In the genomic region with DNA sequence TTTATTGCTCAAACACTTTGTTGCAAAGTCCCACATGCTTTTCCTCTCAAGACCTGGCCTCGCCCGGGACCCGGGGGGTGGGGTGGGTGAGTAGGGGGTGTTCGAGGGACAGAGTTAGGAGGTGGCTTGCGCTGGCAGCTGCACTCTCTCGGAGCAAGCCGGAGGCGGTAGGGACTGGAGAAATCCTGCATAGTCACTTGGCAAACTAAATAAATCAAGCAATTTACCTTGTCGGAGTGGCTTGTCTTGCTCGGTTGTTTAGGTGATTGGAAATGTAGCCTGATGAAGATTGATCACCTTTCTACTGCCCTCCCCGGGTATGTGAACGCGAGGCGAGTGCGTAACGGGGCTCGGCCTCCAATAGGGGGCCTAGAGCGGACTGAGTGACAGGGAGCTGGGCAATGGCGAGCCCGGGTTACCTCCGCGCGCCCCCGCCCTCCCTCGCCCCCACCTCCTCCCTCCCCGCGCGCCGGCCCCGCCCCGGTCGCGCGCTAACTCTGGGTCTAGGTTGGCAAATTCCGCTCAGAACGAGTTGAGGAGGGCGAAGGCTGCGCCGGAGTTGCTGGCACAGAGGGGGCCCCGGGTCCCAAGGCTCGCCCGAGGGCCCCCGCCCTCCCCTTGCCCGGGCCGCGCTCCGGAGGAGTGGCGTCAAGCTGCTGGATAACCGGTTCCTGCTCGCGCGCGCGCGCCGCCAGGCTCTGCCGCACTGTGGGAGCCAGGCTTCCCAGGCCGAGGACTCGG, we compare ENCODE assay signal across 8 mouse cellular contexts. TPM values are rescaled to one million over a fixed set of nuclear protein-coding genes. Genes with fewer than 3 reads are reported as not detected.
A peak's percentile ranks its signal among the peaks of the same experiment; 100 is the strongest.
DNase-seq lines count a peak whose midpoint lies in the region; ATAC-seq and TF ChIP-seq lines count a peak whose summit lies in the region.

No protein-coding gene starts in this region.

- peak overlapping the region; percentile 93 for H3K4me2 ChIP-seq in heart, embryonic 12.5 days
- H3K4me2 ChIP-seq in kidney, postnatal 0 days (ENCODE audit: low read length) = peak overlapping the region; percentile 85
- H3K4me2 ChIP-seq in lung, embryonic 16.5 days (ENCODE audit: low read depth, low read length) = peak overlapping the region; percentile 96

- H3K27me3 ChIP-seq in spleen, adult 2 months (ENCODE audit: control insufficient read depth, insufficient read depth, low read length) = peaks cover 53% of the 10 kb centered on the region
- peaks cover 76% of the 10 kb centered on the region for H3K27me3 ChIP-seq in heart, embryonic 12.5 days (replicated peaks)
- H3K27me3 ChIP-seq in kidney, postnatal 0 days (ENCODE audit: insufficient read depth, low read length) = peaks cover 72% of the 10 kb centered on the region
- peaks cover 85% of the 10 kb centered on the region for H3K27me3 ChIP-seq in lung, embryonic 16.5 days (ENCODE audit: control insufficient read depth, insufficient read depth, low read depth, low read length)

- no peak for DNase-seq in spleen, adult 2 months (ENCODE audit: low read depth in 1 of 2, low spot score in 2 of 2)
- DNase-seq in spleen, adult 12 weeks (ENCODE audit: low spot score) = no peak
- DNase-seq in embryo, embryonic 10.5 days (ENCODE audit: low spot score) = peak; percentile 87
- DNase-seq in kidney, postnatal 0 days (ENCODE audit: low spot score) = peak; percentile 28
- DNase-seq in right cerebral cortex, postnatal 10 days (ENCODE audit: low spot score in 2 of 2) = peak; percentile 79
- DNase-seq in thymus, postnatal 25 days = no peak

- H3K4me1 ChIP-seq in spleen, adult 2 months (ENCODE audit: control insufficient read depth, insufficient read depth, insufficient read length) = peaks cover 11% of the 10 kb centered on the region
- peaks cover 49% of the 10 kb centered on the region for H3K4me1 ChIP-seq in heart, embryonic 12.5 days (replicated peaks)
- H3K4me1 ChIP-seq in kidney, postnatal 0 days (replicated peaks; ENCODE audit: insufficient read depth, low read length) = peaks cover 26% of the 10 kb centered on the region; the same call in 1 of the 2 replicates
- H3K4me1 ChIP-seq in lung, embryonic 16.5 days (replicated peaks; ENCODE audit: control insufficient read depth, insufficient read depth, low read length) = peaks cover 28% of the 10 kb centered on the region

- H3K9me3 ChIP-seq in heart, embryonic 12.5 days (replicated peaks) = no peaks in the 10 kb centered on the region
- no peaks in the 10 kb centered on the region for H3K9me3 ChIP-seq in kidney, postnatal 0 days (replicated peaks; ENCODE audit: low read length)
- no peaks in the 10 kb centered on the region for H3K9me3 ChIP-seq in lung, embryonic 16.5 days (ENCODE audit: control insufficient read depth, low read length)

- TF ChIP-seq CTCF in spleen, adult 2 months (IDR thresholded peaks at IDR 0.05; ENCODE audit: extremely low read depth, insufficient read depth, insufficient read length, insufficient replicate concordance) = no peak
- TF ChIP-seq CTCF in kidney, postnatal 0 days (IDR thresholded peaks at IDR 0.05; ENCODE audit: low read depth) = no peak

- H3K27ac ChIP-seq in spleen, adult 2 months (ENCODE audit: insufficient read depth, low read length) = no peak overlapping the region
- H3K27ac ChIP-seq in heart, embryonic 12.5 days (ENCODE audit: poor library complexity, severe bottlenecking) = no peak overlapping the region
- H3K27ac ChIP-seq in kidney, postnatal 0 days = no peak overlapping the region
- no peak overlapping the region for H3K27ac ChIP-seq in lung, embryonic 16.5 days (ENCODE audit: low read length)

- no peak for TF ChIP-seq POLR2A in spleen, adult 2 months (IDR thresholded peaks at IDR 0.05; ENCODE audit: low read depth, low read length)

- ATAC-seq in heart, embryonic 12.5 days (ENCODE audit: insufficient number of reproducible peaks, low FRiP score) = peak; percentile 83
- ATAC-seq in kidney, postnatal 0 days (replicated peaks; ENCODE audit: low FRiP score, low read depth) = peak; percentile 52
- ATAC-seq in lung, embryonic 16.5 days (ENCODE audit: low read depth) = peak; percentile 84

- H3K9ac ChIP-seq in heart, embryonic 12.5 days = peak overlapping the region; percentile 67
- H3K9ac ChIP-seq in kidney, postnatal 0 days (ENCODE audit: low read depth, low read length) = 0 out of 2 replicates have a peak overlapping the region, but pooled peaks have one; percentile 4
- H3K9ac ChIP-seq in lung, embryonic 16.5 days (ENCODE audit: low read length) = peak overlapping the region; percentile 60

- H3K36me3 ChIP-seq in spleen, adult 2 months (ENCODE audit: control insufficient read depth, insufficient read depth, low read length) = no peaks in the 10 kb centered on the region
- no peaks in the 10 kb centered on the region for H3K36me3 ChIP-seq in heart, embryonic 12.5 days
- H3K36me3 ChIP-seq in kidney, postnatal 0 days (ENCODE audit: insufficient read depth, low read length) = no peaks in the 10 kb centered on the region
- no peaks in the 10 kb centered on the region for H3K36me3 ChIP-seq in lung, embryonic 16.5 days (ENCODE audit: control insufficient read depth, insufficient read depth, low read length)

- WGBS in spleen, adult 2 months = 3% methylated on average over 54 of the region's 59 CpGs
- WGBS in heart, embryonic 12.5 days = under 1% methylated on average over 52 of the region's 59 CpGs
- 1% methylated on average over 34 of the region's 59 CpGs for WGBS in kidney, postnatal 0 days
- WGBS in lung, embryonic 16.5 days = under 1% methylated on average over 44 of the region's 59 CpGs

- peak overlapping the region; percentile 42; the same call in 1 of the 2 replicates for H3K4me3 ChIP-seq in spleen, adult 2 months (ENCODE audit: extremely low read depth, insufficient read depth, insufficient read length)
- H3K4me3 ChIP-seq in heart, embryonic 12.5 days = peak overlapping the region; percentile 62
- H3K4me3 ChIP-seq in kidney, postnatal 0 days (replicated peaks; ENCODE audit: low read depth, low read length) = peak overlapping the region; percentile 44
- H3K4me3 ChIP-seq in lung, embryonic 16.5 days (ENCODE audit: low read length) = peak overlapping the region; percentile 59

RNA-seq across cellular contexts. Expression of a gene that starts 1.2 kb away (rescaled TPM):
- polyA plus RNA-seq in spleen, adult 2 months (2012; rRNA removed) = not detected in 2 replicates
- 0.28 and 0.45 TPM in 2 replicates for polyA plus RNA-seq in heart, embryonic 12.5 days (2016; fragmentation: Nextera tagmentation; extraction: Ambion mirVana)
- polyA plus RNA-seq in kidney, postnatal 0 days (2015; fragmentation: Nextera tagmentation; extraction: Ambion mirVana) = not detected in 2 replicates
- polyA plus RNA-seq in lung, embryonic 16.5 days (2015; fragmentation: Nextera tagmentation; extraction: Ambion mirVana) = 0.44 and 0.59 TPM in 2 replicates

Comparison
In these comparisons a context has a peak if more than half of its experiments do, and no peak if none do; other contexts are left out.
1. DNase-seq: peak in embryo, embryonic 10.5 days (single experiment), kidney, postnatal 0 days (single experiment) and right cerebral cortex, postnatal 10 days (2 of 2); none in spleen, adult 2 months (0 of 2), spleen, adult 12 weeks (single experiment) and thymus, postnatal 25 days (single experiment).
2. H3K9ac ChIP-seq: peak in every context shown above with its lines; median percentile 67 in heart, embryonic 12.5 days; 60 in lung, embryonic 16.5 days; 4 in kidney, postnatal 0 days.
3. Peak in every context shown above with its lines, with median percentiles within 50 percentile points of each other: H3K4me3 ChIP-seq, ATAC-seq and H3K4me2 ChIP-seq.